Mouse (Mus musculus) limb, embryonic 13.5 days (tissue): Measurements from ENCODE around the gene Pyurf. TPM values are rescaled to one million over a fixed set of nuclear protein-coding genes. Genes with fewer than 3 reads are reported as not detected.

Experiments used
- ATAC-seq: fragments of 200-750 bp; cut with Nextera tagmentation; 2 replicates; pipeline ENCODE4 v1.8.0; 2017; ENCODE audit warnings: low read depth, moderate number of reproducible peaks, moderate TSS enrichment; ENCODE audit not compliant: low FRiP score
- H3K27ac ChIP-seq: fragments of 300-500 bp; sonication (generic); 2 replicates; pipeline ENCODE4 v1.5.1; 2015; ENCODE audit warnings: inconsistent platforms, mild to moderate bottlenecking, moderate library complexity
- H3K27me3 ChIP-seq: fragments of 300-500 bp; sonication (generic); 2 replicates; pipeline ENCODE4 v1.6.1; 2015; ENCODE audit warnings: mild to moderate bottlenecking, inconsistent platforms
- H3K36me3 ChIP-seq: fragments of 300-500 bp; sonication (generic); 2 replicates; pipeline ENCODE4 v1.6.1; 2015; ENCODE audit warnings: inconsistent platforms, mild to moderate bottlenecking, moderate library complexity
- H3K4me1 ChIP-seq: fragments of 300-500 bp; sonication (generic); 2 replicates; pipeline ENCODE4 v1.6.1; 2015; ENCODE audit warnings: inconsistent platforms
- H3K4me2 ChIP-seq: fragments of 300-500 bp; sonication (generic); replicated peaks from 2 replicates; pipeline ENCODE4 v1.6.1; 2015; ENCODE audit warnings: inconsistent platforms, mild to moderate bottlenecking, moderate library complexity
- H3K4me3 ChIP-seq: fragments of 300-500 bp; sonication (generic); 2 replicates; pipeline ENCODE4 v1.5.1; 2015; ENCODE audit warnings: moderate library complexity, mild to moderate bottlenecking, inconsistent platforms
- H3K9ac ChIP-seq: fragments of 300-500 bp; sonication (generic); 2 replicates; pipeline ENCODE4 v1.6.1; 2015; ENCODE audit warnings: mild to moderate bottlenecking, inconsistent platforms
- H3K9me3 ChIP-seq: fragments of 300-500 bp; sonication (generic); 2 replicates; pipeline ENCODE4 v1.6.1; 2016; ENCODE audit warnings: inconsistent platforms
- WGBS: fragments of 180-500 bp; shearing (Covaris S2); methylation state at CpG from one replicate; pipeline ENCODE4 v1.1.7; 2015; 5-methylcytosine and 5-hydroxymethylcytosine counted together
- polyA plus RNA-seq: library from polyadenylated mRNA; unstranded; fragments of >200 nt; fragmentation: Nextera tagmentation; extraction: Ambion mirVana; gene quantifications from 2 replicates; pipeline ENCODE4 v1.2.1, GENCODE M21; 2015

Pyurf gene
- polyA plus RNA-seq, result 16.8 and 17.0 TPM in 2 replicates

- peak; percentile 97 for ATAC-seq
- peak within 1 kb of the TSS; percentile 64 for H3K4me2 ChIP-seq
- H3K27me3 ChIP-seq, result no peaks in the 10 kb centered on the region
- H3K9ac ChIP-seq, result peak within 1 kb of the TSS; percentile 84
- H3K4me3 ChIP-seq, result peak within 1 kb of the TSS; percentile 78
- WGBS, result under 1% methylated on average over 52 of the region's 52 CpGs
- peak within 1 kb of the TSS; percentile 90 for H3K27ac ChIP-seq
- no peaks in the 10 kb centered on the region for H3K4me1 ChIP-seq
- peaks cover 29% of the 10 kb centered on the region for H3K36me3 ChIP-seq
- H3K9me3 ChIP-seq, result no peaks in the 10 kb centered on the region
These were observed at the start of gene Pyurf for GRCm38 (mm10) chr6:57691467-57692261. Pyurf (minus strand) TSS chr6:57692078.

- no peaks in the 10 kb centered on the region for H3K27me3 ChIP-seq
- no peak overlapping the region for H3K4me3 ChIP-seq
- no peak overlapping the region for H3K9ac ChIP-seq
- peaks cover 20% of the 10 kb centered on the region for H3K36me3 ChIP-seq
- H3K4me2 ChIP-seq, result no peak overlapping the region
- H3K9me3 ChIP-seq, result no peaks in the 10 kb centered on the region
- WGBS, result 87% methylated on average over 1 of the region's 1 CpGs
- no peaks in the 10 kb centered on the region for H3K4me1 ChIP-seq
- no peak overlapping the region for H3K27ac ChIP-seq
- no peak for ATAC-seq
These were observed 29.5 kb upstream of the Pyurf start for GRCm38 (mm10) chr6:57721347-57721746.

GRCm38 (mm10) chr6:57711726-57712125 is 19.8 kb upstream of the Pyurf start:
- H3K4me3 ChIP-seq, result no peak overlapping the region
- H3K27ac ChIP-seq, result no peak overlapping the region
- H3K4me1 ChIP-seq, result no peaks in the 10 kb centered on the region
- H3K27me3 ChIP-seq, result no peaks in the 10 kb centered on the region
- H3K4me2 ChIP-seq, result no peak overlapping the region
- H3K9ac ChIP-seq, result no peak overlapping the region
- no peaks in the 10 kb centered on the region for H3K9me3 ChIP-seq
- peaks cover 10% of the 10 kb centered on the region for H3K36me3 ChIP-seq
- WGBS, result 27% methylated on average over 1 of the region's 1 CpGs
- no peak for ATAC-seq

GRCm38 (mm10) chr6:57706721-57707120 is 14.8 kb upstream of the Pyurf start:
- ATAC-seq, result no peak
- 96% methylated on average over 1 of the region's 1 CpGs for WGBS
- peaks cover 14% of the 10 kb centered on the region for H3K4me1 ChIP-seq

GRCm38 (mm10) chr6:57703703-57704102 is 11.8 kb upstream of the Pyurf start:
- peak; percentile 24 for ATAC-seq
- no peaks in the 10 kb centered on the region for H3K9me3 ChIP-seq
- WGBS, result 26% methylated on average over 2 of the region's 2 CpGs

More at GRCm38 (mm10) chr6:57706721-57707120, 14.8 kb upstream of the Pyurf start:
- no peak overlapping the region for H3K27ac ChIP-seq
- no peaks in the 10 kb centered on the region for H3K36me3 ChIP-seq
- no peak overlapping the region for H3K4me3 ChIP-seq
- no peak overlapping the region for H3K9ac ChIP-seq
- no peaks in the 10 kb centered on the region for H3K9me3 ChIP-seq
- H3K4me2 ChIP-seq, result no peak overlapping the region
- H3K27me3 ChIP-seq, result no peaks in the 10 kb centered on the region

GRCm38 (mm10) chr6:57702743-57703499 is 11.0 kb upstream of the Pyurf start:
- Histone ChIP-seq H3K4me1 (peaks cover 17% of the 10 kb centered on the region), H3K27me3 (no peaks in the 10 kb centered on the region), H3K4me3 (peak overlapping the region; percentile 69), H3K36me3 (no peaks in the 10 kb centered on the region), H3K9me3 (no peaks in the 10 kb centered on the region), H3K4me2 (peak overlapping the region; percentile 72), H3K27ac (peak overlapping the region; percentile 99), H3K9ac (peak overlapping the region; percentile 92)
- peak; percentile 98 for ATAC-seq
- under 1% methylated on average over 59 of the region's 59 CpGs for WGBS

More at GRCm38 (mm10) chr6:57703703-57704102, 11.8 kb upstream of the Pyurf start:
- H3K4me3 ChIP-seq, result peak overlapping the region; percentile 69
- peak overlapping the region; percentile 92 for H3K9ac ChIP-seq
- no peaks in the 10 kb centered on the region for H3K36me3 ChIP-seq
- peaks cover 17% of the 10 kb centered on the region for H3K4me1 ChIP-seq
- peak overlapping the region; percentile 99; the same call in 1 of the 2 replicates for H3K27ac ChIP-seq
- H3K4me2 ChIP-seq, result peak overlapping the region; percentile 72
- H3K27me3 ChIP-seq, result no peaks in the 10 kb centered on the region

- ATAC-seq, result peak; percentile 38
- WGBS, result under 1% methylated on average over 10 of the region's 10 CpGs
These were observed 10.5 kb upstream of the Pyurf start, which contains the start of gene Lancl2 for GRCm38 (mm10) chr6:57702376-57702742. Lancl2 (plus strand) TSS chr6:57702540.

GRCm38 (mm10) chr6:57701686-57702085 is 9.8 kb upstream of the Pyurf start:
- WGBS, result 70% methylated on average over 4 of the region's 4 CpGs
- H3K36me3 ChIP-seq, result no peaks in the 10 kb centered on the region
- H3K9me3 ChIP-seq, result no peaks in the 10 kb centered on the region
- peak overlapping the region; percentile 72 for H3K4me2 ChIP-seq
- no peaks in the 10 kb centered on the region for H3K27me3 ChIP-seq
- ATAC-seq, result no peak
- no peak overlapping the region for H3K9ac ChIP-seq
- H3K4me1 ChIP-seq, result peaks cover 17% of the 10 kb centered on the region
- no peak overlapping the region for H3K27ac ChIP-seq
- H3K4me3 ChIP-seq, result peak overlapping the region; percentile 69; the same call in 1 of the 2 replicates

More at GRCm38 (mm10) chr6:57702376-57702742, 10.5 kb upstream of the Pyurf start, which contains the start of gene Lancl2:
- H3K36me3 ChIP-seq, result no peaks in the 10 kb centered on the region
- H3K27me3 ChIP-seq, result no peaks in the 10 kb centered on the region
- peak within 1 kb of the TSS; percentile 72 for H3K4me2 ChIP-seq
- H3K4me3 ChIP-seq, result peak within 1 kb of the TSS; percentile 69
- no peaks in the 10 kb centered on the region for H3K9me3 ChIP-seq
- H3K4me1 ChIP-seq, result peaks cover 17% of the 10 kb centered on the region
- H3K27ac ChIP-seq, result peak within 1 kb of the TSS; percentile 99
- peak within 1 kb of the TSS; percentile 92 for H3K9ac ChIP-seq

- no peaks in the 10 kb centered on the region for H3K4me1 ChIP-seq
- no peaks in the 10 kb centered on the region for H3K27me3 ChIP-seq
- ATAC-seq, result no peak
- H3K27ac ChIP-seq, result no peak overlapping the region
- WGBS, result 88% methylated on average over 3 of the region's 3 CpGs
- no peaks in the 10 kb centered on the region for H3K9me3 ChIP-seq
- no peak overlapping the region for H3K4me2 ChIP-seq
- H3K9ac ChIP-seq, result no peak overlapping the region
- H3K36me3 ChIP-seq, result peaks cover 15% of the 10 kb centered on the region
- no peak overlapping the region for H3K4me3 ChIP-seq
These were observed 1.2 kb upstream of the Pyurf start for GRCm38 (mm10) chr6:57693116-57693515.

- no peak overlapping the region for H3K4me3 ChIP-seq
- H3K4me2 ChIP-seq, result no peak overlapping the region
- H3K27ac ChIP-seq, result no peak overlapping the region
- no peak overlapping the region for H3K9ac ChIP-seq
- H3K9me3 ChIP-seq, result 0 out of 2 replicates have a peak, but pooled peaks cover 4% of the 10 kb centered on the region
- peaks cover 35% of the 10 kb centered on the region for H3K36me3 ChIP-seq
- ATAC-seq, result no peak
- H3K4me1 ChIP-seq, result no peaks in the 10 kb centered on the region
- H3K27me3 ChIP-seq, result no peaks in the 10 kb centered on the region
- WGBS, result 87% methylated on average over 1 of the region's 1 CpGs
These were observed 7.7 kb downstream of the Pyurf start for GRCm38 (mm10) chr6:57684156-57684555.

GRCm38 (mm10) chr6:57661295-57661694 is 30.6 kb downstream of the Pyurf start:
- no peak overlapping the region for H3K4me2 ChIP-seq
- ATAC-seq, result no peak
- H3K27me3 ChIP-seq, result no peaks in the 10 kb centered on the region
- WGBS, result 84% methylated on average over 4 of the region's 4 CpGs
- no peaks in the 10 kb centered on the region for H3K9me3 ChIP-seq
- H3K36me3 ChIP-seq, result no peaks in the 10 kb centered on the region
- no peak overlapping the region for H3K9ac ChIP-seq
- H3K4me3 ChIP-seq, result no peak overlapping the region
- H3K4me1 ChIP-seq, result no peaks in the 10 kb centered on the region
- H3K27ac ChIP-seq, result no peak overlapping the region

- Histone ChIP-seq H3K27ac (no peak overlapping the region), H3K9me3 (no peaks in the 10 kb centered on the region), H3K4me2 (no peak overlapping the region), H3K36me3 (no peaks in the 10 kb centered on the region), H3K4me3 (no peak overlapping the region), H3K27me3 (no peaks in the 10 kb centered on the region), H3K9ac (no peak overlapping the region), H3K4me1 (no peaks in the 10 kb centered on the region)
- no peak for ATAC-seq
- 55% methylated on average over 1 of the region's 1 CpGs for WGBS
These were observed 44.6 kb downstream of the Pyurf start for GRCm38 (mm10) chr6:57647256-57647655.
